Mouse (Mus musculus): Measurements from ENCODE around the gene Gm49333. TPM values are rescaled to one million over a fixed set of nuclear protein-coding genes. Genes with fewer than 3 reads are reported as not detected.

The Gm49333 gene
- total and polyA plus RNA-seq, 2 experiments = not detected

DNA sequence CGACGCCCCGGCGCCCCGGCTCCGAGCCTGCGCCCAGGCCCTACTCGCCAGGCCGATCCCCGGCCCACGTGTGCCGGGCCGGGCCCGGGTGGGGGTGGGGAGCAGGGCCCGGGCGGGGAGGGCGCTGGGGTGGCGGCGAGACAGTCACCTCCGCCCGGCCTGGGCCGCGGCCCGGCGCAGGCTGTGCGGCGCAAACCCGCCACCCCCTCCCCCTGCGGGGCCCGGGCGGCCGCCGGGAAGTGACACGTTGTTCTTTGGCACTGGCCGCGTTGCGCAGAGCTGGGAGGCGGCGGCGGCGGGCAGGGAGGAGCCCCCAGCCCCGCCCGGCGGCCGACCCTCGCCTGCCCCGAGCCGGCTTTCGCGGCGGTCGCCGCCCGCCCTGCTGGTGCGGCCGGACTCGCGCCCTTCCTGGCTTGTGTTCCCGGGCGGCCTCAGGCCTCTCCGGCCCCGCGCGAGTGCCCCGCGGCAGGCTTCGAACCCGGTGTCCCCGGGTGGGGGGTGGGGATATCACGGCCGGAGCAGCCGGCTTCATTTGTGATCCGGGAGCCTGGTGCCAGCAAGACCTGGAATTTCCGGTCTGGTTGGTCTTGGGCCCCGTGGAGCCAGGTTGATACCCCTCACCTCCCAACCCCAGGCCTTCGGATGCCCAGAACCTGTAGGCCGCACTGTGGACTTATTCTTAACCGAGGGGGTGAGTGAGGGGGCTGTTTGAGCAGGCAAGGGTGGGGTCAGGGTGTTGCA lies 61.7 kb downstream of the Gm49333 start:
- H3K4me3 ChIP-seq (ENCODE audit: insufficient read depth, low read depth, low read length) = peak overlapping the region; percentile 81
- DNase-seq (ENCODE audit: extremely low read depth, low read depth, low spot score) = peak; percentile 49
- WGBS = 1% methylated on average over 47 of the region's 78 CpGs
- peaks cover 23% of the 10 kb centered on the region for H3K36me3 ChIP-seq (ENCODE audit: control insufficient read depth, insufficient read depth, low read length)
- H3K79me2 ChIP-seq (ENCODE audit: control insufficient read depth, insufficient read depth, low read length) = peaks cover 24% of the 10 kb centered on the region
- H3K27me3 ChIP-seq (ENCODE audit: control insufficient read depth, insufficient read depth, low read length) = no peaks in the 10 kb centered on the region
- no peak for TF ChIP-seq POLR2A (IDR thresholded peaks at IDR 0.05; ENCODE audit: extremely low read depth, insufficient read depth, low read length)
- TF ChIP-seq CTCF (IDR thresholded peaks at IDR 0.05; ENCODE audit: low read depth, low read length) = no peak
- H3K4me1 ChIP-seq (ENCODE audit: control insufficient read depth, insufficient read depth, low read length) = peaks cover 20% of the 10 kb centered on the region
- peak overlapping the region; percentile 98 for H3K27ac ChIP-seq (replicated peaks; ENCODE audit: insufficient read depth, low read depth, low read length)
- peak overlapping the region; percentile 93 for H3K9ac ChIP-seq (ENCODE audit: low read depth, low read length)

DNA sequence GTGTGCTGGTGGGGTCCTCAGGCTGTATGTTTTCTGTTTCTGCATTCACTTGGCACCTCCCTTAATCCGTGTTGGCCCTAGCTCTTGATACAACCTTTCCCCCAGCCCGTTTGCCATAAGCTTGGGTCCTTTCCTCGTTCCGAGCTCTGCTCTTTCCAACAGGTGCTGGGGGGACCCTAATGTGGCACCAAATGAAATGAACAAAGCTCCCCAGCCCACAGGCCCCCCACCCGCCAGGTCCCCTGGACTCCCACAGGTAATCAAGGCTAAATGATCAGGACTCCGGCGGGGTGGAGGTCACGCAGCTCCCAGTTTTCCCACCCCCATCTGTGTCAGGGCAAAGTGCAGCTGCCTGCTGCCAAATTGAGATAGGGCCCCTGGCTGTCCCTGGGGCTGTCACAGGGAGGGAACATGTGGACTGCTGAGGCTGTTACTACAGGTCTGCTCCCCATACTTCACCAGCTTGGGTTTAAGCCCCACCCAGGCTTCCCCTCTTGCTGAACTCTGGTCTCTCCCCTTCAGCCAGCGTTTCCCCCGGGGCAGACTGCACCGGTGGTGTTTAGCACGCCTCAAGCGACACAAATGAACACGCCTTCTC lies 62.4 kb downstream of the Gm49333 start:
- peak overlapping the region; percentile 93 for H3K9ac ChIP-seq (ENCODE audit: low read depth, low read length)
- H3K79me2 ChIP-seq (ENCODE audit: control insufficient read depth, insufficient read depth, low read length) = peaks cover 24% of the 10 kb centered on the region
- peak overlapping the region; percentile 81 for H3K4me3 ChIP-seq (ENCODE audit: insufficient read depth, low read depth, low read length)
- no peaks in the 10 kb centered on the region for H3K27me3 ChIP-seq (ENCODE audit: control insufficient read depth, insufficient read depth, low read length)
- peaks cover 20% of the 10 kb centered on the region for H3K4me1 ChIP-seq (ENCODE audit: control insufficient read depth, insufficient read depth, low read length)
- 2% methylated on average over 14 of the region's 14 CpGs for WGBS
- TF ChIP-seq POLR2A (IDR thresholded peaks at IDR 0.05; ENCODE audit: extremely low read depth, insufficient read depth, low read length) (0 out of 2 replicates have a peak, but pooled peaks have one; percentile 14), CTCF (IDR thresholded peaks at IDR 0.05; ENCODE audit: low read depth, low read length) (no peak)
- peaks cover 28% of the 10 kb centered on the region for H3K36me3 ChIP-seq (ENCODE audit: control insufficient read depth, insufficient read depth, low read length)
- peak overlapping the region; percentile 98 for H3K27ac ChIP-seq (replicated peaks; ENCODE audit: insufficient read depth, low read depth, low read length)
- DNase-seq (ENCODE audit: extremely low read depth, low read depth, low spot score) = peak; percentile 94

DNA sequence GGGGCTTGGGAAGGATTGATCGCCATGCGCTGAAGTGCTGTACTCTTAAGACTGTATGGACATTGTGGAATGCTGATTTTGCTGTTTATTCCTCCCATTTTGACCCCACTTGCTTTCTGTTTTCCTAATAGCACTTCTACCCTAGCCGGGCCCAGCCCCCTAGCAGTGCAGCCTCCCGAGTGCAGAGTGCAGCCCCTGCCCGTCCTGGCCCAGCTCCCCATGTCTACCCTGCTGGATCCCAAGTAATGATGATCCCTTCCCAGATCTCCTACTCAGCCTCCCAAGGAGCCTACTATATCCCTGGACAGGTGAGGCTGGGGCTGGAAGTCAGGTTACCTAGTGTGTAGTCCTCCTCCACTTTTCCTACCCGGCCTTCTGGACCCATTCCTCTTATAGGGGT lies 63.8 kb downstream of the Gm49333 start:
- no peak for DNase-seq (ENCODE audit: extremely low read depth, low read depth, low spot score)
- Histone ChIP-seq H3K36me3 (ENCODE audit: control insufficient read depth, insufficient read depth, low read length) (peaks cover 41% of the 10 kb centered on the region), H3K4me3 (ENCODE audit: insufficient read depth, low read depth, low read length) (no peak overlapping the region), H3K27me3 (ENCODE audit: control insufficient read depth, insufficient read depth, low read length) (no peaks in the 10 kb centered on the region), H3K79me2 (ENCODE audit: control insufficient read depth, insufficient read depth, low read length) (peaks cover 24% of the 10 kb centered on the region), H3K4me1 (ENCODE audit: control insufficient read depth, insufficient read depth, low read length) (peaks cover 20% of the 10 kb centered on the region), H3K27ac (replicated peaks; ENCODE audit: insufficient read depth, low read depth, low read length) (no peak overlapping the region; the same call in 1 of the 2 replicates), H3K9ac (ENCODE audit: low read depth, low read length) (no peak overlapping the region)
- no peak for TF ChIP-seq POLR2A (IDR thresholded peaks at IDR 0.05; ENCODE audit: extremely low read depth, insufficient read depth, low read length)
- no peak for TF ChIP-seq CTCF (IDR thresholded peaks at IDR 0.05; ENCODE audit: low read depth, low read length)
- WGBS = 50% methylated on average over 6 of the region's 6 CpGs

DNA sequence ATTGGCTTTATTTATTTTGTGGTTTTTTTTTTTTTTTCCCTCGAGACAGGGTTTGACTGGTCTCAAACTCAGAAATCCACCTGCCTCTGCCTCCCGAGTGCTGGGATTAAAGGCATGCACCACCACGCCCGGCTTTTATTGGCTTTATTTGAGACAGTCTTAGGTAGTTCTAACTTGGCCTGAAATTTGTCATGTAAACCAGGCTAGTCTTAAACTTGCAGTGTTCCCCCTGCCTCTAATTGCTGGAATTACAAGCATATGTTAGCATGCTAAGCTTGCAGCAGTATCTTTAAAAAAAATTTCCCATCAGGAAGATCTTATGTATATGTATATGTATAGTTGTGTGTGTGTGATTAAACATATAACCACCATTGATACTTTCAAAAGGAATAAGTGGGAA lies 65.3 kb downstream of the Gm49333 start:
- Histone ChIP-seq H3K79me2 (ENCODE audit: control insufficient read depth, insufficient read depth, low read length) (peaks cover 24% of the 10 kb centered on the region), H3K27ac (replicated peaks; ENCODE audit: insufficient read depth, low read depth, low read length) (no peak overlapping the region), H3K27me3 (ENCODE audit: control insufficient read depth, insufficient read depth, low read length) (no peaks in the 10 kb centered on the region), H3K36me3 (ENCODE audit: control insufficient read depth, insufficient read depth, low read length) (peaks cover 56% of the 10 kb centered on the region), H3K4me3 (ENCODE audit: insufficient read depth, low read depth, low read length) (no peak overlapping the region), H3K9ac (ENCODE audit: low read depth, low read length) (no peak overlapping the region), H3K4me1 (ENCODE audit: control insufficient read depth, insufficient read depth, low read length) (peaks cover 20% of the 10 kb centered on the region)
- WGBS = 70% methylated on average over 4 of the region's 4 CpGs
- TF ChIP-seq CTCF (IDR thresholded peaks at IDR 0.05; ENCODE audit: low read depth, low read length) = no peak
- no peak for TF ChIP-seq POLR2A (IDR thresholded peaks at IDR 0.05; ENCODE audit: extremely low read depth, insufficient read depth, low read length)
- DNase-seq (ENCODE audit: extremely low read depth, low read depth, low spot score) = no peak

DNA sequence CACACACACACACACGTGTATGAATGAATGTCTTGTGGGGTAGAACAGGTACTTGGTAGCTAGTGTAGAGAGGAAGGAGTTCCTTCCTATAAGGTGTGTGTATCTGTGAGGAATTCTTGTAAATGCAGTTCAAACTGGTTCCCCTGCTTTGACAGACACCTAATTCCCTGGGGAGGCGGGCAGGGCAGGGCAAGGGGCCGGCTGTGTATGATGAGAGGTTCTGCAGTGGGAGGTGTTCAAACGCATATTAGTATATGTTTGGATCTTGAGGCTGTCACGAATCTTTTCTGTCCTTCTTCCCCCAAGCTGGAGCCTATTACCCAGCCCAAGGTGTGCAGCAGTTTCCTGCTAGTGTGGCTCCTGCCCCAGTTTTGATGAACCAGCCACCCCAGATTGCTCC lies 66.0 kb downstream of the Gm49333 start:
- H3K9ac ChIP-seq (ENCODE audit: low read depth, low read length) = no peak overlapping the region
- no peak overlapping the region for H3K4me3 ChIP-seq (ENCODE audit: insufficient read depth, low read depth, low read length)
- DNase-seq (ENCODE audit: extremely low read depth, low read depth, low spot score) = no peak
- TF ChIP-seq POLR2A (IDR thresholded peaks at IDR 0.05; ENCODE audit: extremely low read depth, insufficient read depth, low read length) (no peak), CTCF (IDR thresholded peaks at IDR 0.05; ENCODE audit: low read depth, low read length) (no peak)
- H3K36me3 ChIP-seq (ENCODE audit: control insufficient read depth, insufficient read depth, low read length) = peaks cover 62% of the 10 kb centered on the region
- H3K4me1 ChIP-seq (ENCODE audit: control insufficient read depth, insufficient read depth, low read length) = peaks cover 16% of the 10 kb centered on the region
- WGBS = 75% methylated on average over 5 of the region's 5 CpGs
- no peaks in the 10 kb centered on the region for H3K27me3 ChIP-seq (ENCODE audit: control insufficient read depth, insufficient read depth, low read length)
- peaks cover 24% of the 10 kb centered on the region for H3K79me2 ChIP-seq (ENCODE audit: control insufficient read depth, insufficient read depth, low read length)
- no peak overlapping the region for H3K27ac ChIP-seq (replicated peaks; ENCODE audit: insufficient read depth, low read depth, low read length)
